Mouse (Mus musculus) stomach, postnatal 0 days (tissue): ENCODE data around the gene Gm20458. TPM values are rescaled to one million over a fixed set of nuclear protein-coding genes. Genes with fewer than 3 reads are reported as not detected.

Experiments
- ATAC-seq: fragments of 200-750 bp; cut with Nextera tagmentation; 2 replicates; pipeline ENCODE4 v1.8.0; 2017; ENCODE audit not compliant: low FRiP score, low TSS enrichment
- DNase-seq: peaks from one replicate; pipeline ENCODE4 v3.0.0-alpha.2; 2016; ENCODE audit warnings: low spot score
- H3K27ac ChIP-seq: fragments of 300-500 bp; sonication (generic); replicated peaks from 2 replicates; pipeline ENCODE4 v1.5.1; 2014; ENCODE audit warnings: mild to moderate bottlenecking, control low read depth
- H3K27me3 ChIP-seq: fragments of 300-500 bp; sonication (generic); 2 replicates; pipeline ENCODE4 v1.6.1; 2014; ENCODE audit warnings: low read length; ENCODE audit not compliant: control insufficient read depth, insufficient read depth
- H3K36me3 ChIP-seq: fragments of 300-500 bp; sonication (generic); 2 replicates; pipeline ENCODE4 v1.6.1; 2014; ENCODE audit warnings: low read length, mixed read lengths; ENCODE audit not compliant: control insufficient read depth, insufficient read depth
- H3K4me1 ChIP-seq: fragments of 300-500 bp; sonication (generic); replicated peaks from 2 replicates; pipeline ENCODE4 v1.6.1; 2014; ENCODE audit warnings: antibody characterized with exemption; ENCODE audit not compliant: control insufficient read depth, insufficient read depth
- H3K4me2 ChIP-seq: fragments of 300-500 bp; sonication (generic); replicated peaks from 2 replicates; pipeline ENCODE4 v1.6.1; 2014; ENCODE audit warnings: low read depth, mild to moderate bottlenecking, control low read depth, moderate library complexity
- H3K4me3 ChIP-seq: fragments of 300-500 bp; sonication (generic); 2 replicates; pipeline ENCODE4 v1.5.1; 2014; ENCODE audit warnings: low read depth, low read length, control low read depth
- H3K9ac ChIP-seq: fragments of 300-500 bp; sonication (generic); 2 replicates; pipeline ENCODE4 v1.6.1; 2014; ENCODE audit warnings: mild to moderate bottlenecking, low read length, control low read depth, mixed read lengths
- H3K9me3 ChIP-seq: fragments of 300-500 bp; sonication (generic); 2 replicates; pipeline ENCODE4 v1.6.1; 2016; ENCODE audit warnings: low read length; ENCODE audit not compliant: control insufficient read depth
- CTCF ChIP-seq: IDR thresholded peaks from 2 replicates; pipeline ENCODE4 v1.5.1; 2016; ENCODE audit warnings: antibody characterized with exemption, low read depth, mild to moderate bottlenecking, moderate library complexity
- EP300 ChIP-seq: optimal IDR thresholded peaks from 2 replicates; pipeline ENCODE3; 2016; ENCODE audit warnings: antibody characterized with exemption
- WGBS: fragments of 180-500 bp; shearing (Covaris S2); extraction: QIAGEN DNeasy Blood & Tissue Kit; methylation state at CpG from one replicate; pipeline ENCODE4 v1.1.7; 2014; 5-methylcytosine and 5-hydroxymethylcytosine counted together
- polyA plus RNA-seq: library from polyadenylated mRNA; unstranded; fragments of >200 nt; fragmentation: Nextera tagmentation; extraction: Ambion mirVana; gene quantifications from 2 replicates; pipeline ENCODE4 v1.2.1, GENCODE M21; 2015

Gene Gm20458
- polyA plus RNA-seq, 1 experiment from 2014 or later: 28.1 TPM

DNA sequence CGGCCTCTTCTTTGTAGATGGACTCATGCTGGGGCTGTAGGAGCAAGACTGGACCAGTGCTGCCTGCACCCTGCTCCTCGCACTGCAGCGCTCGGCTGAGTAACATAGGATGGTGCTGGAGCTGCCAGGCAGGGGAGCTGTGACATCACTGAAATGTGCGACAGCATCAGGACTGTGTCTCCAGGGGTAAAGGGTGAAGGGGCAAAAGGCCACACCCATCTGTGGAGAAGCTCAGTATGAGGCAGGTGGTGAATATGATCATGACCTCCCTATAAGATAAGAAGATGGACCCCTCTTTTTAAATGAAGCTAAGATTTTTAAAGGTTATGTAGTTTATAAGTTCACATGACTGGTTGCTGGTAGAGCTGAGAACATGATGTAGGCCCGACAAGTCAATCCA lies 12.9 kb downstream of the Gm20458 start, which contains the start of gene Trp53tg5:
Gene Trp53tg5 (minus strand): TSS at position 101 of the 400 bp plus-strand sequence.
- no peaks in the 10 kb centered on the region for H3K4me1 ChIP-seq
- H3K9ac ChIP-seq: no peak within 1 kb of the TSS
- no peaks in the 10 kb centered on the region for H3K27me3 ChIP-seq
- H3K9me3 ChIP-seq: no peaks in the 10 kb centered on the region
- no peak within 1 kb of the TSS for H3K4me3 ChIP-seq
- 89% methylated on average over 6 of the region's 6 CpGs for WGBS
- ATAC-seq: no peak
- no peak within 1 kb of the TSS for H3K4me2 ChIP-seq
- DNase-seq: no peak
- H3K36me3 ChIP-seq: 0 out of 2 replicates have a peak, but pooled peaks cover 4% of the 10 kb centered on the region
- no peak within 1 kb of the TSS for H3K27ac ChIP-seq
- no peak for TF ChIP-seq CTCF
- TF ChIP-seq EP300: no peak

DNA sequence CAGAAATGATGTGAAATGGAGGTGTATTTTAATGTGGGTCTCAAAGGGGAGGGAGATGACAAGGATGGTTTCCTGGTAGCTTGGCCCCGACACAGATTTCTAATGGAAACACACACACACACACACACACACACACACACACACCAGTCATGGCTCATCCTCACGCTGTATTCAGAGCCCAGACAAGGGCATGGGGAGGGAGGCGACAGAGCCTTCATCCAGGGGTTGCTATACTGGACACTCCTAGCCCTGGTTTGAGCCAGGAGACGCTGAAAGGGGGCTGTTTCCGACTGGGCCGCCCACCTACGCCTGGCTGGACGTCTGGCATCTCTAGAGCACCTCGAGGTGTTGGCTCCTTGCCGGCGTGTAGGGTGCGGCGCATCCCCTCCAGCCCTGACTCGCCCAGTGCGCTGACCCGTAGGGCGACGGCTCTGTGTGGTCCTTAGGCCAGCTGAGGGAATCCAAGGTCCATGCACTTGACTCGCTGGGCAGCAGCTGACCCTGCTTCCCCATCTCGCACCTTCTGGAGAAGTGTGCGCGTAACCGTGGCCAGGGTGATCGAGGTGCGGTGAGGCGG lies 25.0 kb downstream of the Gm20458 start, which contains the start of gene Dbndd2:
Gene Dbndd2 (plus strand): TSS at position 426 of the 577 bp plus-strand sequence.
- Histone ChIP-seq H3K9ac (peak within 1 kb of the TSS; percentile 77), H3K36me3 (no peaks in the 10 kb centered on the region; the same call in 1 of the 2 replicates), H3K4me2 (peak within 1 kb of the TSS; percentile 97), H3K27ac (peak within 1 kb of the TSS; percentile 65; the same call in 1 of the 2 replicates), H3K9me3 (no peaks in the 10 kb centered on the region), H3K4me3 (peak within 1 kb of the TSS; percentile 82), H3K4me1 (peaks cover 5% of the 10 kb centered on the region; the same call in 1 of the 2 replicates), H3K27me3 (no peaks in the 10 kb centered on the region)
- WGBS: 2% methylated on average over 25 of the region's 26 CpGs
- TF ChIP-seq EP300 (no peak), CTCF (no peak)
- DNase-seq (peak; percentile 67), ATAC-seq (peak; percentile 58)

DNA sequence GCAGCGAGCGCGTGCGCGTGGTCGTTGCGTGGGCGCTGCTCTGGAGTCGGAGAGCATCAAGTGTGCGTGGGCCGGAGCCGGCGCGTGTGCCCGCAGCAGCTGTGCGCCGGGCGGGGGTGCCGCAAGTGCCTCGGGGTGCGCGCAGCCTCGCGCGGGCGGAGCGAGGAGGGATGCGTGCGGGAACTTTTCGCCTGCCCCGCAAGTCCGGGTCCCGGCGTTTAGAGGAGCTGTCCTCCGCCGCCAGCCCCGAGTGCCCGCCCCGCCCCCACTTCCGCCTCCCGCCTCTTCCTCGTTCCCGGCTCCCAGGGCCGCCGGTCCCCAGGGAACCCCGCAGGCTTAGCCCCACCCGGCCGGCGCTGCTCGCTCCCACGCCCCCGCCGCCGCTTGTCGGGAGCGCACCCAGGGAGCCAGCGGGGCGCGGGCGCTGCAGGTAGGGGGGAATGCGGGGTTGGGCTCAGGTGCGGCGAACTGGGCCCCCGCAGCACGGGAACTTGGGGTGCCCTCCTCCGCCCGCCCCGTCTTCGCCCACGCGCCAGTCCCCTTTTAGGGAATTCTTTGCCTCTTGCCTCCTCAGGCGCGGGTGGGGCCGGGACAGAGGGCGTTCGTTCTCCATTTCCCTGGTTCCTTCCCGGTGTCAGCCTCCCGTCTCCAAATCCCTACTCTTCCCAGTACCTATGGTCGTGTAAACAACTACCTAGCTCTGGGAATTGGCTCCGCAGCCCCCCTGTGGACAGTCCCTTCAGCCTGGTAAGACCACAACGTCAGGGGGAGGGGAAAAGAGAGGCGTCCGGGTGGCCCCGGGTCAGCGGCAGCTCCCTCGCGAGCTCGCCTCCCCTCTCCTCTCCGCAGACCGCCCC lies 25.7 kb downstream of the Gm20458 start:
- no peaks in the 10 kb centered on the region for H3K9me3 ChIP-seq
- H3K4me1 ChIP-seq: peaks cover 5% of the 10 kb centered on the region; the same call in 1 of the 2 replicates
- H3K9ac ChIP-seq: peak overlapping the region; percentile 77
- no peaks in the 10 kb centered on the region; the same call in 1 of the 2 replicates for H3K36me3 ChIP-seq
- no peaks in the 10 kb centered on the region for H3K27me3 ChIP-seq
- under 1% methylated on average over 53 of the region's 90 CpGs for WGBS
- peak overlapping the region; percentile 65; the same call in 1 of the 2 replicates for H3K27ac ChIP-seq
- H3K4me3 ChIP-seq: peak overlapping the region; percentile 82
- H3K4me2 ChIP-seq: peak overlapping the region; percentile 97
- peak; percentile 74 for ATAC-seq
- peak; percentile 77 for DNase-seq
- TF ChIP-seq EP300: no peak
- TF ChIP-seq CTCF: no peak; the same call in 1 of the 2 replicates

DNA sequence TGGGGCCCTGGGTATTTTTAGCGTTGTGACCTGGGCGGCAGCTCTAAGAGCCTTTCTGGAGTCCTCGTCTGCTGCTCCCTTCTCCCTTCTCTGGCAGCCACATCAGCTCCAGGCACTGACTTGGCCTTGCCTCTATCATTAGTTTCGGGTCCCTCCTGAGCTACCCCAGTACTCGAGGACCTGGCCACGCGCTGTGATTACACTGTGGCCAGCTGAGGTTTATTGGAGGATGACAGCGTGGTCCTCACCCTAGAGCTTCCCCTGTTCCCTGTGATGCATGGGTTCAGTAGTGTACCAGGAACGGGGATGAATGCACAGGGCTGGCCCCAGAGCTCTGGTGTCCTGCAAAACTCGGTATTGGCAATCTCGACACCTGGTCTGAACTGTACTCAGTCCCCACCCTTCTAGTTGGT lies 26.4 kb downstream of the Gm20458 start:
- H3K4me2 ChIP-seq: peak overlapping the region; percentile 97
- H3K9ac ChIP-seq: peak overlapping the region; percentile 77
- WGBS: 9% methylated on average over 11 of the region's 11 CpGs
- peak; percentile 13; the same call in 1 of the 2 replicates for ATAC-seq
- no peaks in the 10 kb centered on the region for H3K27me3 ChIP-seq
- TF ChIP-seq CTCF: no peak
- no peak for TF ChIP-seq EP300
- no peaks in the 10 kb centered on the region; the same call in 1 of the 2 replicates for H3K36me3 ChIP-seq
- H3K9me3 ChIP-seq: no peaks in the 10 kb centered on the region
- peak overlapping the region; percentile 82 for H3K4me3 ChIP-seq
- H3K4me1 ChIP-seq: peaks cover 5% of the 10 kb centered on the region; the same call in 1 of the 2 replicates
- no peak for DNase-seq
- peak overlapping the region; percentile 65; the same call in 1 of the 2 replicates for H3K27ac ChIP-seq

DNA sequence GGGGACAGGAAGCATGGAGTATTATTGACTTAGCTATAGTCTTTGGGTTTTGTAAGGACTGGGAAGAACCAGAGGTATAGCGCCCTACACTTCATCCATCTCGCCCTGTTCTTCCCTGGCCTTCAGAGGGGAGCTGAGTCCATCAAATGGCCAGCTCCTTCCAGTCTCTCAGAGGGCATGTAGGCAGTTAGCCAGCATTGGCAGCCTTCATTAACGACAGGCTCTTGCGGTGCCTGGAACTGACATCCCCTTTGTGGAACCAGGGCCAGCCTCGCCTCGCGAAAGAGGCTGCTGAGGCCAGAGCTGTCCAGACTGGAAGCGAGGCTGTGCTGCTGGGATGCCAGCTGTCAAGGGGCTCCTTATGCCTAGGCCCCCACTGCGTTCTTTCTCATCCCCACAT lies 27.0 kb downstream of the Gm20458 start:
- no peaks in the 10 kb centered on the region for H3K27me3 ChIP-seq
- H3K4me1 ChIP-seq: peaks cover 5% of the 10 kb centered on the region; the same call in 1 of the 2 replicates
- H3K27ac ChIP-seq: no peak overlapping the region
- ATAC-seq (no peak), DNase-seq (no peak)
- H3K9me3 ChIP-seq: no peaks in the 10 kb centered on the region
- no peak overlapping the region for H3K4me3 ChIP-seq
- TF ChIP-seq EP300 (no peak), CTCF (no peak)
- H3K9ac ChIP-seq: no peak overlapping the region
- 71% methylated on average over 9 of the region's 9 CpGs for WGBS
- H3K36me3 ChIP-seq: no peaks in the 10 kb centered on the region; the same call in 1 of the 2 replicates
- H3K4me2 ChIP-seq: peak overlapping the region; percentile 97
